Mouse (Mus musculus) heart, embryonic 15.5 days (tissue): ENCODE data around the gene Arhgap24. TPM values are rescaled to one million over a fixed set of nuclear protein-coding genes. Genes with fewer than 3 reads are reported as not detected.

Experiments used
- ATAC-seq: fragments of 200-750 bp; cut with Nextera tagmentation; replicated peaks from 2 replicates; pipeline ENCODE4 v1.8.0; 2017; ENCODE audit warnings: low read depth, moderate TSS enrichment; ENCODE audit not compliant: insufficient number of reproducible peaks, insufficient read depth, low FRiP score
- H3K27ac ChIP-seq: fragments of 300-500 bp; sonication (generic); 2 replicates; pipeline ENCODE4 v1.5.1; 2015; ENCODE audit warnings: mild to moderate bottlenecking, inconsistent platforms
- H3K27me3 ChIP-seq: fragments of 300-500 bp; sonication (generic); 2 replicates; pipeline ENCODE4 v1.6.1; 2015; ENCODE audit warnings: inconsistent platforms
- H3K36me3 ChIP-seq: fragments of 300-500 bp; sonication (generic); 2 replicates; pipeline ENCODE4 v1.6.1; 2015; ENCODE audit warnings: mild to moderate bottlenecking, inconsistent platforms
- H3K4me1 ChIP-seq: fragments of 300-500 bp; sonication (generic); replicated peaks from 2 replicates; pipeline ENCODE4 v1.6.1; 2015; ENCODE audit warnings: inconsistent platforms
- H3K4me2 ChIP-seq: fragments of 300-500 bp; sonication (generic); 2 replicates; pipeline ENCODE4 v1.6.1; 2015; ENCODE audit warnings: inconsistent platforms, mild to moderate bottlenecking, moderate library complexity
- H3K4me3 ChIP-seq: fragments of 300-500 bp; sonication (generic); 2 replicates; pipeline ENCODE4 v1.5.1; 2015; ENCODE audit warnings: mild to moderate bottlenecking, inconsistent platforms
- H3K9ac ChIP-seq: fragments of 300-500 bp; sonication (generic); 2 replicates; pipeline ENCODE4 v1.6.1; 2015; ENCODE audit warnings: mild to moderate bottlenecking, inconsistent platforms
- H3K9me3 ChIP-seq: fragments of 300-500 bp; sonication (generic); replicated peaks from 2 replicates; pipeline ENCODE4 v1.6.1; 2016; ENCODE audit warnings: inconsistent platforms
- WGBS: fragments of 180-500 bp; shearing (Covaris S2); methylation state at CpG from one replicate; pipeline ENCODE4 v1.1.7; 2015; ENCODE audit warnings: mixed read lengths; 5-methylcytosine and 5-hydroxymethylcytosine counted together
- polyA plus RNA-seq: library from polyadenylated mRNA; unstranded; fragments of >200 nt; fragmentation: Nextera tagmentation; extraction: Ambion mirVana; gene quantifications from 2 replicates; pipeline ENCODE4 v1.2.1, GENCODE M21; 2015

The Arhgap24 gene
- polyA plus RNA-seq, 1 experiment from 2014 or later: 13.4 TPM

GRCm38 (mm10) chr5:102724813-102725348 is 243.7 kb downstream of the Arhgap24 start:
- peaks cover 4% of the 10 kb centered on the region; the same call in 1 of the 2 replicates for H3K4me1 ChIP-seq
- no peak for ATAC-seq
- H3K27ac ChIP-seq: peak overlapping the region; percentile 40

DNA sequence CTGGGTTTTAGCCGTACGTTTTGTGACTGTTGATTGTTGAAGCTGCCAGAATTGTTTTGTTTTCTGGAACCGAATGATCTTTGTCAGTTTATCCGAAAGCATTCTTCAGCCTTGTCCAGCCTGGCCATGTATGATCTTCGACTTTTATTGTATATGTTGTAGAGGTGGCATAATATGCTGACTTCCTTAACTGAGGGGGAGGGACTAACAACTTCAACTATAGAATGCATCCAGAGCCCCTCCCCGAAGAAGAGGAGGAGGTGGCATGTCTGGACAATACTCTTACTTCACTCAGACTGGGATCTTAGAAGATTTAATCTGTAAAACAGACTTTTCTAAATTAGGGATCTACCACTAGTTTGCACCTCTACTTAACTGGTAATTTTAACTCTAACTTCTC is 244.2 kb downstream of the Arhgap24 start:
- H3K27me3 ChIP-seq: no peaks in the 10 kb centered on the region

More at GRCm38 (mm10) chr5:102724813-102725348, 243.7 kb downstream of the Arhgap24 start:
- no peaks in the 10 kb centered on the region for H3K36me3 ChIP-seq
- no peaks in the 10 kb centered on the region for H3K27me3 ChIP-seq
- peak overlapping the region; percentile 37 for H3K4me3 ChIP-seq
- WGBS: 25% methylated on average over 9 of the region's 9 CpGs
- H3K4me2 ChIP-seq: peak overlapping the region; percentile 40
- H3K9me3 ChIP-seq: no peaks in the 10 kb centered on the region
- no peak overlapping the region for H3K9ac ChIP-seq

DNA sequence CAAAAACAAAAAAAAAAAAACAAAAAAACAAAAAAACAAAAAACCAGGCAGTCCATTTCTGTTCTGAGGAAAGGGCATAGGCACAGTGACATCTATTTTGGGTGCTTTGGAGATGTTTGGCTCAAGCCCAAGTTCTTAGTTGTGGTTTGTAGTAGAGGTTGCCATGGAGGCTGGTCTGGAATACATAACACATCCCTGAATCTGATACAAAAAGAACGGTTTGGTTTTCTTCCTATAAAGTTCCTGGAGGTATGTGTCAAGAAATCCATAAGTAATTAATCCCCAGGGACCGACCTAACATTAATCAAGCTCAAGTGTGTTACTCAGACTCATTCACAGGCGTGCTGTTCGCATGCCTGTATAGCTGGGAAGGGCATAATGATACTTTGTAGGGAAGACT is 245.8 kb downstream of the Arhgap24 start:
- 40% methylated on average over 4 of the region's 4 CpGs for WGBS
- no peak overlapping the region for H3K4me3 ChIP-seq
- no peaks in the 10 kb centered on the region for H3K9me3 ChIP-seq
- ATAC-seq: 0 out of 2 replicates have a peak, but pooled peaks have one; percentile 22
- peaks cover 4% of the 10 kb centered on the region; the same call in 1 of the 2 replicates for H3K4me1 ChIP-seq
- H3K36me3 ChIP-seq: no peaks in the 10 kb centered on the region
- no peaks in the 10 kb centered on the region for H3K27me3 ChIP-seq
- no peak overlapping the region for H3K4me2 ChIP-seq
- no peak overlapping the region for H3K9ac ChIP-seq
- H3K27ac ChIP-seq: no peak overlapping the region

More for the DNA sequence above, 244.2 kb downstream of the Arhgap24 start:
- Histone ChIP-seq H3K36me3 (no peaks in the 10 kb centered on the region), H3K4me3 (peak overlapping the region; percentile 37), H3K4me2 (peak overlapping the region; percentile 40), H3K9ac (no peak overlapping the region), H3K4me1 (peaks cover 4% of the 10 kb centered on the region; the same call in 1 of the 2 replicates), H3K9me3 (no peaks in the 10 kb centered on the region), H3K27ac (peak overlapping the region; percentile 40)
- ATAC-seq: no peak
- 50% methylated on average over 6 of the region's 6 CpGs for WGBS

DNA sequence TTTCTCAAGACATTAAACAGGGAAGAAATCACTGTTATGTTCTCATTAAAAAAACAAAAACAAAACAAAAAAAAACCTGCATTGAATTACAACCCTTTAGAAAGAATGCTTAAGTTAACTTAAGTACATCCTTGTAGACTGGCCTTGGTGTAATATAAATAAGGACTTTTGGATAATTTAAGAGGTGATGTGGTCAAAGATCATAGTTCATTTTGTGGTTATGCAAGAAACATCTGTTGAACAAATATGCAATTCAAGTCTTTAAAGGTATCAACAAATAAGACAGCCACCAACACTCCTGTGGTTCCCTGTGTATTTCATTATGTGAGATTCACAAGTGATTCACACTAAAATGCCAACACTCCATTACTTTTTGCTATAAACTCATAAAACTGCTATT is 247.3 kb downstream of the Arhgap24 start:
- H3K9ac ChIP-seq: no peak overlapping the region
- peaks cover 4% of the 10 kb centered on the region; the same call in 1 of the 2 replicates for H3K4me1 ChIP-seq
- H3K36me3 ChIP-seq: no peaks in the 10 kb centered on the region
- H3K4me2 ChIP-seq: no peak overlapping the region
- no peak for ATAC-seq
- H3K27ac ChIP-seq: no peak overlapping the region
- no peak overlapping the region for H3K4me3 ChIP-seq
- H3K27me3 ChIP-seq: no peaks in the 10 kb centered on the region
- H3K9me3 ChIP-seq: no peaks in the 10 kb centered on the region

DNA sequence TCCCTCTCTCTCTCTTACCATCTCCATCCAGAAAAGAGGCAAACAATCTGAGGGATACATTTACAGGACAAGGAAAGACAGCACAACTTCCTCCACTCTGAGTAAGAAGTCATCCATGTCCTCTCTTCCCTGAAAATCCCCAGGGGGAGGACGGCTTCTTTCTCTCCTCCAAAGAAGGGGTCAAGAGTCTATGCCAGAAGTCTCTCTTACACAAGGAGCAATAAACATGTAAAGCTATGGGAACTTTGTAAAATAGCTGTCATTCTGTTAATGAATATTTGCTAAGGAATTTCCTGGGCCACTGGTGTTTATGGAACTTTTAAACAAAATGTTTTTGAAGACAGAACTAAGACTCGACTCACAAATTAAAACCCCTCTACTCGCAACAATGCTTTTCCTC is 248.3 kb downstream of the Arhgap24 start:
- ATAC-seq: no peak
- Histone ChIP-seq H3K9me3 (no peaks in the 10 kb centered on the region), H3K27ac (no peak overlapping the region), H3K27me3 (no peaks in the 10 kb centered on the region), H3K9ac (no peak overlapping the region), H3K36me3 (no peaks in the 10 kb centered on the region), H3K4me2 (no peak overlapping the region), H3K4me1 (peaks cover 4% of the 10 kb centered on the region; the same call in 1 of the 2 replicates), H3K4me3 (no peak overlapping the region)
- WGBS: 67% methylated on average over 3 of the region's 3 CpGs

DNA sequence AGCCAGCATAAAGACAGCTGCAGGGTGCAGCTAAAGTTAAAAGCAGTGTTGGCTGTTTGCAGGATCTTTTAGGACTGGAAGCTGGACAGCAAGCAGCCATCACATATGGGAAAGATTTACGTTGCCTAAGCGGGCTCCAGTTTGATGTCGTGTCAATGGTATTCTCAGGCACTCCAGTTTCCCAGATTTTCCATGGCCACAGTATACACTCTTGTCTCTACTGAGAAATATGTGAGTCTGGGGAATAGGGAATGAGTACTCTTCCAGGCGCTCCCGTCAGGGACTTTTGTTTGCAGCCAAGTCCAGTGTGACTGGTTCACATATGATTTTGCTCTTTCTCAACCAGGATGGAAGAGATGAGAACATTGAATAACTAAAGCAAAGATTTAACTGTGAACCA is 254.9 kb downstream of the Arhgap24 start:
- Histone ChIP-seq H3K4me2 (no peak overlapping the region), H3K27ac (peak overlapping the region; percentile 37; the same call in 1 of the 2 replicates), H3K36me3 (no peaks in the 10 kb centered on the region), H3K9ac (no peak overlapping the region), H3K4me3 (no peak overlapping the region), H3K4me1 (no peaks in the 10 kb centered on the region), H3K27me3 (no peaks in the 10 kb centered on the region), H3K9me3 (no peaks in the 10 kb centered on the region)
- no peak for ATAC-seq
- WGBS: 67% methylated on average over 5 of the region's 5 CpGs

DNA sequence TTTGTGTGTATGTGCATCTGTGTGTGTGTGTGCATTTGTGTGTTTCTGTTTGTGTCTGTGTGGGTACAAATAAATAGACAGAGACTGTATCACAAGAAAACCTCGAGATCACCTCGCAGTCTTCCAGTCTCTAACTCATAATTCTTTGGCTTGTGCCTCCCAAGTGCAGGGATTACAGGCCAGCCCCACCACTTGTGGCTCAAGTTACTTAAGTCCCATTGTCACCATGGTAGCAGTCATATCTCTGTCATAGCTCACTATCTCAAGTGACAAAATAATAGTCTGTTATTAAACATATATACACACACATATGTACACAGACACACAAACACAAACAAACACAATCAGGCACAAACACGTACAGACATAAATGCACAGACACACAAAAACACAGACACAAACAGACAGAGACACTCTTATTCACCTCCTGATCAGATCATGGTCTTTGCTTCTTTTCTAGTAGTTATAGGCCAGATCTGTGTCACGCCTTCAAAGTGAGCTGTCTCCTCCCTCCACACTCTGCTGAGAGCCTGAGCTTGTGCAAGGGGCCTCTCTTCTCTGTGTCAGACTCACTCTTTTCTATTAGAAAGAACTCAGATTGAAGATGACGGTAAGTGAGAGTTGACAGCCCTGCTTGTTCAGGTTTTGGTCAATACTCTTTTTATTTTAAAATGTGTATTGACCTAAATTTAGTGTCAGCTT is 261.5 kb downstream of the Arhgap24 start:
- no peak for ATAC-seq
- H3K4me2 ChIP-seq: no peak overlapping the region
- no peak overlapping the region for H3K4me3 ChIP-seq
- 51% methylated on average over 5 of the region's 5 CpGs for WGBS
- H3K4me1 ChIP-seq: 0 out of 2 replicates have a peak, but pooled peaks cover 3% of the 10 kb centered on the region
- no peak overlapping the region for H3K27ac ChIP-seq
- H3K36me3 ChIP-seq: no peaks in the 10 kb centered on the region
- no peaks in the 10 kb centered on the region for H3K9me3 ChIP-seq
- no peak overlapping the region for H3K9ac ChIP-seq
- H3K27me3 ChIP-seq: no peaks in the 10 kb centered on the region

DNA sequence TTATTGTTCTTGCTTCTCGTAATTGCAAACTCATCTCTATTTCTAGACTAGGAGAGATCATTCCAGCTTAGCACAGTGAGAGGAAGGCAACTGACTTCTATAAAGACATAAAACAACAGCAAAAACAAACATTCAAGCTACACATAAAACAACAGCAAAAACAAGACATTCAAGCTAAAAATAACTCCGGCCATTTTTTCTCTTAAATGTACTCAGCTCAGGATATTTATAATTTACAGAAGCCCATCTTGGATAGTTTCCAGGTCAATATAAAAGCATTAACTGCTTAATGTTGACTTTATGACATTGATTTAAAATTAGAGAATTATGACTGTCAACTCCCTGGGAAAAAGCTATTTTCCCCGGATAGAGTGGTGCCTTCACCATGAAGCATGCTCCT is 262.2 kb downstream of the Arhgap24 start:
- H3K9me3 ChIP-seq: no peaks in the 10 kb centered on the region
- no peak overlapping the region for H3K27ac ChIP-seq
- WGBS: 63% methylated on average over 3 of the region's 3 CpGs
- no peak overlapping the region for H3K4me3 ChIP-seq
- no peaks in the 10 kb centered on the region for H3K36me3 ChIP-seq
- ATAC-seq: no peak
- H3K4me2 ChIP-seq: no peak overlapping the region
- 0 out of 2 replicates have a peak, but pooled peaks cover 3% of the 10 kb centered on the region for H3K4me1 ChIP-seq
- no peak overlapping the region for H3K9ac ChIP-seq
- H3K27me3 ChIP-seq: no peaks in the 10 kb centered on the region

DNA sequence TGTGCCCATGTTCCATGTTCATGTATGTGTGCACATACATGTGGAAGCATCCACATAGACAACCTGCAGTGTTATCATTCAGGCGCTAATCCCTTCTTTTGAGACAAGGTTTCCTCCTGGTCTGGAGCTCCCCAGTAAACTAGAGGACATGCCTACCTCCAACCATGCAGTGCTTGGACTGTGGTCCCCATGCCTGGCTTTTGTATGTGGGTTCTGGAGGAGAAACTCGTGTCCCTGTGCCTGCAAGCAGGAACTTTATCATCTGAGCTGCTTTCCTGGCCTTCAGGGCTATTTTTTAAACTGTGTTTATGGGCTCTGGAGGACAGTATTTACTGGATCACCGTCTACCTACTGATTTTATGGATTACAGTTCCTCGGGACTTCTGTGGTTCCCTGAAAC is 262.9 kb downstream of the Arhgap24 start:
- Histone ChIP-seq H3K27me3 (no peaks in the 10 kb centered on the region), H3K27ac (no peak overlapping the region), H3K9ac (no peak overlapping the region), H3K9me3 (no peaks in the 10 kb centered on the region), H3K4me2 (no peak overlapping the region), H3K4me3 (no peak overlapping the region), H3K36me3 (no peaks in the 10 kb centered on the region), H3K4me1 (peaks cover 6% of the 10 kb centered on the region)
- ATAC-seq: no peak
- 79% methylated on average over 4 of the region's 4 CpGs for WGBS

DNA sequence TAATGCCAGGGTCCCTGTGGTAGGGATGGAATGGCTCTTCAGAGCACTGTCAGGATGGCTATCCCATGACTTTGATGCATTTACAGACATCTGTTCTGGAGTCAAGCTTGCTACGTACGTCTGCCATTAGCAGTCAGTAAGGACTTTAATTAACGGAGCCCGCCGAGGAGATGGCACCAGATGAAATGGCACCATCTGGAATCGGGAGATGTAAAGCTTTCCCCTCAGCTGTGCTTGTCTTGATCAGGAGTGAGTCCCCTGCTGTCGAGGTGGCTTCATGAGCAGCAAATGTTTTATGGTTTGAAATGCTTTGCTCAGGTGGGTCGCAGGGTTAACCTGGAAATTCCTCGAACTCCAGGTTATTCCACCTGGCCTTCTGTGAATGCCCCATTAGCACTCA is 267.0 kb downstream of the Arhgap24 start:
- no peak for ATAC-seq
- H3K27me3 ChIP-seq: no peaks in the 10 kb centered on the region
- no peak overlapping the region for H3K4me3 ChIP-seq
- H3K9me3 ChIP-seq: no peaks in the 10 kb centered on the region
- WGBS: 78% methylated on average over 9 of the region's 9 CpGs
- H3K9ac ChIP-seq: no peak overlapping the region
- no peaks in the 10 kb centered on the region for H3K36me3 ChIP-seq
- H3K27ac ChIP-seq: no peak overlapping the region
- peaks cover 24% of the 10 kb centered on the region for H3K4me1 ChIP-seq
- H3K4me2 ChIP-seq: no peak overlapping the region

- no peak overlapping the region for H3K4me2 ChIP-seq
- H3K27me3 ChIP-seq: no peaks in the 10 kb centered on the region
- no peaks in the 10 kb centered on the region for H3K36me3 ChIP-seq
- no peak overlapping the region for H3K4me3 ChIP-seq
- 20% methylated on average over 8 of the region's 8 CpGs for WGBS
- ATAC-seq: no peak
- H3K9ac ChIP-seq: no peak overlapping the region
- no peak overlapping the region for H3K27ac ChIP-seq
- H3K4me1 ChIP-seq: peaks cover 22% of the 10 kb centered on the region
- H3K9me3 ChIP-seq: no peaks in the 10 kb centered on the region
Observed at GRCm38 (mm10) chr5:102749020-102749419, 267.8 kb downstream of the Arhgap24 start.

DNA sequence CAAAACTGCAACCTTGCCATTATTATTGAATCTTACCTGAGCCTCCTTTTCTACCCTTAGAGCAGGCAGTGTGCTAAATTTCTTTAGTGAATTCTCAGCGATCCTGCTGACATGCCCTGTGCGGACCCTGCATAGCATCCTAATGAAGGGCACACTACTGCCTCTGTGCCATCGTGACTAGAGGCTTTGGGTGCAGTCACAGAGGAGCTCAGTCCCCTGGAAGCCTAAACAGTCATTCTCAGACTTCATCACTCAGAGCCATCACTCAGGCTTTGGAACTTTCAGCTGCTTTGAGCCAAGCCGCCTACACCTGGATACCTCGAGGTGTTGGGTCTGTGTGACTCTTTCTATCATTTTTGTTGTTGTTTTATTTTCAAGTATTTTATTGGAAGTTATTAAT is 269.5 kb downstream of the Arhgap24 start:
- Histone ChIP-seq H3K4me2 (no peak overlapping the region), H3K4me3 (no peak overlapping the region), H3K9me3 (no peaks in the 10 kb centered on the region), H3K36me3 (no peaks in the 10 kb centered on the region), H3K9ac (no peak overlapping the region), H3K27me3 (no peaks in the 10 kb centered on the region), H3K4me1 (peaks cover 22% of the 10 kb centered on the region), H3K27ac (no peak overlapping the region)
- no peak for ATAC-seq
- 74% methylated on average over 5 of the region's 5 CpGs for WGBS
